Mouse (Mus musculus) liver, postnatal 0 days (tissue): ENCODE measurements at regions not wholly inside any gene's neighbourhood (a gene's known extent, or its start where the extent isn't known, plus 50 kb on each side); places are given as distances from the start of the nearest gene placed in this dataset.

Experiments used
- CTCF ChIP-seq: sonication (generic); IDR thresholded peaks from 2 replicates; pipeline ENCODE4 v1.5.1; 2016; ENCODE audit warnings: antibody characterized with exemption, low read depth
- EP300 ChIP-seq: IDR thresholded peaks from 2 replicates; pipeline ENCODE4 v1.6.1; 2016; ENCODE audit warnings: antibody characterized with exemption, low read depth, mild to moderate bottlenecking

GRCm38 (mm10) chr3:140035142-140035541, 829.6 kb downstream of the Stpg2 start:
- no peak for TF ChIP-seq CTCF
- no peak for TF ChIP-seq EP300
